Mouse (Mus musculus) liver, adult 10 weeks (tissue): ENCODE measurements around the gene Tnnt3. TPM values are rescaled to one million over a fixed set of nuclear protein-coding genes. Genes with fewer than 3 reads are reported as not detected.

Experiments used
- polyA plus RNA-seq: library from polyadenylated mRNA; stranded (reverse); fragments of 350-450 nt; fragmentation: Illumina TruSeq; extraction: RNeasy Lipid Tissue Mini Kit (QIAGEN cat#74804); gene quantifications from one replicate; pipeline ENCODE4 v1.2.3, GENCODE M21; 2014; ENCODE audit warnings: low read depth, low replicate concordance

Gene Tnnt3
- not detected for polyA plus RNA-seq

DNA sequence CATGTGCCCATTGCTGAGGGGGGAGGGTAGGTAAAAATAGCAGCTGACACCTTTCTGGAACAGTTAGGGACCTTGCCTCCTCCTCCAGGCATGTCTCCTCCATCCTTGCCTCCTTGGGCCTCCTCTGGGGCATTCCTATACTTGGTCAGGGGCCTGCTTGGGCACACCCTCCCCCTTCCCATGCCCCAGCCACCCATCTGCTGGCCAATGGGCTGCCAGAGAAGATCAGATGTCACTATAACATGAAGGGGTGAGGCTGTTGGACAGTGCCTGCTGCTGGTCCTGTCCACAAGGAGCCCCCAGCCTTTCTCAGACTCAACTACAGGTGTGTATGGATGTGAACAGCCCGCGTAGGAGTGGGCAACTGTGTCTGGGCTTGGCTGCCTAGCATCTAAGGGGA lies at the start of gene Tnnt3:
Gene Tnnt3 (plus strand): TSS at position 262 of the 400 bp plus-strand sequence.

DNA sequence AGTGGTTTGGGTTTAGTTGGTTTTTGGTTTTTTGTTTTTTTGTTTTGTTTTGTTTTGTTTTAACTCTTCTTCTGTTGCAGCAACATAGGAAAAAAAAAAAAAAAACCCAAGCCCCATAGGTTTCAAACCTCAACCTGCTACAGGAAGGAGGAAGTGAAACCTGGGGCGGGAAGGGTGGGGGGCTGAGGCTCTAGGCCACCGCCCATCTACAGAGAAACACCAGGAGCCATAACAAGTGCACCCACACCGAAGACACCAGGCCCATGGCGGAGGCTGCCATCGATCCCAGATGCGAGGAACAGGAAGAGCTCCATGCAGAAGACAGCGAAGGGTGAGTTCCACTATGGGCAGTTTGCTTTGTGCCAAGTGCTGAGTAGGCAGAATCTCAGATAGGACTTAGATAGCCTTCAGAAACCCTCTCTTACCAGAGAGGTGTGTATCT lies 38.0 kb upstream of the Tnnt3 start, which contains the start of gene Lsp1:
Gene Lsp1 (plus strand): TSS at position 174 of the 442 bp plus-strand sequence.

DNA sequence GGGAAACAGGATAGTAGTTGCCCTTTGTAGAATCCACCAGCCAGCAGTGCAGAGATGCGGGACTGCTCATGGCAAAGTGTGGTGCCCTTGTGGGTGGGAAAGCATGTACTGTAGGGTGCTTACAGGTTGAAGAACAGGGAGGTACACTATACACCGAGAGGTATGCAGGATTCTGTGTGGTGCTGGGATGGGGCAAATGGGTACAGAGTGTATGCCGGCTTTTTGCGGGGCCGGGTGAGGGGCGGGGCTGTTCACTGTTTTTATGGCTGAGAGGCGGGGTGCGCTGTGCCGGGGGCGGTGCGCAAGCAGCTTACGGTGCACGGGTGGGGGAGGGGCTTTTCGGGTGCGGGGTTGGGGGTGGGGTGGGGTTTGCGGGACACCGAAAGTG lies 34.0 kb downstream of the Tnnt3 start, which contains the start of gene Mrpl23:
Gene Mrpl23 (plus strand): TSS at position 16 of the 388 bp plus-strand sequence.

Other genes with a start within 250 kb of the Tnnt3 start
- not detected for gene Gm2431, start 240.5 kb upstream of the Tnnt3 start, polyA plus RNA-seq
- gene Gm4559, start 224.5 kb upstream of the Tnnt3 start, polyA plus RNA-seq: not detected
- not detected for gene Krtap5-1, start 201.7 kb upstream of the Tnnt3 start, polyA plus RNA-seq
- not detected for gene Krtap5-4, start 195.3 kb upstream of the Tnnt3 start, polyA plus RNA-seq
- gene Ifitm10, start 125.1 kb upstream of the Tnnt3 start, polyA plus RNA-seq: not detected
- 19.5 TPM for gene Gm49369, start 116.2 kb upstream of the Tnnt3 start, polyA plus RNA-seq
- gene Ctsd, start 110.8 kb upstream of the Tnnt3 start, polyA plus RNA-seq: 59.5 TPM
- not detected for gene Syt8, start 64.0 kb upstream of the Tnnt3 start, polyA plus RNA-seq
- gene Tnni2, start 57.0 kb upstream of the Tnnt3 start, polyA plus RNA-seq: not detected
- 0.87 TPM for gene Lsp1, start 38.0 kb upstream of the Tnnt3 start, polyA plus RNA-seq
- gene Mrpl23, start 33.9 kb downstream of the Tnnt3 start, polyA plus RNA-seq: 6.3 TPM
- 0.19 TPM for gene Igf2, start 168.0 kb downstream of the Tnnt3 start, polyA plus RNA-seq
- gene Gm49394, start 171.1 kb downstream of the Tnnt3 start, polyA plus RNA-seq: not detected
- not detected for gene Ins2, start 244.5 kb downstream of the Tnnt3 start, polyA plus RNA-seq